Mouse (Mus musculus) embryonic facial prominence, embryonic 11.5 days (tissue): Measurements from ENCODE around the gene Rab3a. TPM values are rescaled to one million over a fixed set of nuclear protein-coding genes. Genes with fewer than 3 reads are reported as not detected.

Experiments used
- ATAC-seq: fragments of 200-750 bp; cut with Nextera tagmentation; replicated peaks from 2 replicates; pipeline ENCODE4 v1.8.0; 2017; ENCODE audit warnings: low read depth; ENCODE audit not compliant: insufficient number of reproducible peaks, low FRiP score, low TSS enrichment
- DNase-seq: peaks from one replicate; pipeline ENCODE4 v3.0.0-alpha.2; 2015; ENCODE audit warnings: low spot score
- H3K27ac ChIP-seq: fragments of 300-500 bp; sonication (generic); replicated peaks from 2 replicates; pipeline ENCODE4 v1.5.1; 2014; ENCODE audit warnings: mild to moderate bottlenecking, low read depth, low read length, control low read depth
- H3K27me3 ChIP-seq: fragments of 300-500 bp; sonication (generic); 2 replicates; pipeline ENCODE4 v1.6.1; 2014; ENCODE audit warnings: mild to moderate bottlenecking, low read length, moderate library complexity, mixed read lengths; ENCODE audit not compliant: control insufficient read depth, insufficient read depth
- H3K36me3 ChIP-seq: fragments of 300-500 bp; sonication (generic); replicated peaks from 2 replicates; pipeline ENCODE4 v1.6.1; 2014; ENCODE audit warnings: low read depth, mild to moderate bottlenecking, low read length, moderate library complexity, mixed read lengths; ENCODE audit not compliant: control insufficient read depth, insufficient read depth
- H3K4me1 ChIP-seq: fragments of 300-500 bp; sonication (generic); 2 replicates; pipeline ENCODE4 v1.6.1; 2014; ENCODE audit warnings: low read length, mixed read lengths; ENCODE audit not compliant: control insufficient read depth, insufficient read depth
- H3K4me2 ChIP-seq: fragments of 300-500 bp; sonication (generic); 2 replicates; pipeline ENCODE4 v1.6.1; 2014; ENCODE audit warnings: low read depth, mild to moderate bottlenecking, control low read depth, low read length, moderate library complexity
- H3K4me3 ChIP-seq: fragments of 300-500 bp; sonication (generic); 2 replicates; pipeline ENCODE4 v1.5.1; 2014; ENCODE audit warnings: low read depth, low read length, control low read depth
- H3K9ac ChIP-seq: fragments of 300-500 bp; sonication (generic); replicated peaks from 2 replicates; pipeline ENCODE4 v1.6.1; 2014; ENCODE audit warnings: mild to moderate bottlenecking, control low read depth, low read length
- H3K9me3 ChIP-seq: fragments of 300-500 bp; sonication (generic); replicated peaks from 2 replicates; pipeline ENCODE4 v1.6.1; 2016; ENCODE audit warnings: mild to moderate bottlenecking, low read length, inconsistent platforms, mixed read lengths; ENCODE audit not compliant: control insufficient read depth
- WGBS: fragments of 180-500 bp; shearing (Covaris S2); extraction: QIAGEN DNeasy Blood & Tissue Kit; methylation state at CpG from one replicate; pipeline ENCODE4 v1.1.7; 2014; 5-methylcytosine and 5-hydroxymethylcytosine counted together
- polyA plus RNA-seq: library from polyadenylated mRNA; unstranded; fragments of >200 nt; fragmentation: Nextera tagmentation; extraction: Ambion mirVana; gene quantifications from 2 replicates; pipeline ENCODE4 v1.2.1, GENCODE M21; 2014

The Rab3a gene
- polyA plus RNA-seq, 1 experiment from 2014 or later, result 24.8 TPM

- Histone ChIP-seq H3K4me1 (peaks cover 14% of the 10 kb centered on the region), H3K4me3 (no peak overlapping the region), H3K27me3 (no peaks in the 10 kb centered on the region), H3K9me3 (no peaks in the 10 kb centered on the region), H3K27ac (no peak overlapping the region), H3K36me3 (peaks cover 4% of the 10 kb centered on the region), H3K9ac (no peak overlapping the region; the same call in 1 of the 2 replicates), H3K4me2 (no peak overlapping the region)
- DNase-seq, result no peak
- WGBS, result 75% methylated on average over 10 of the region's 10 CpGs
- ATAC-seq, result no peak
These were observed 34.6 kb downstream of the Rab3a start for GRCm38 (mm10) chr8:70789046-70789445.

- peaks cover 14% of the 10 kb centered on the region for H3K4me1 ChIP-seq
- no peak overlapping the region for H3K27ac ChIP-seq
These were observed 36.4 kb downstream of the Rab3a start for GRCm38 (mm10) chr8:70790846-70791245.

GRCm38 (mm10) chr8:70791294-70791701, 36.8 kb downstream of the Rab3a start:
- no peaks in the 10 kb centered on the region for H3K27me3 ChIP-seq

More at GRCm38 (mm10) chr8:70790846-70791245, 36.4 kb downstream of the Rab3a start:
- H3K27me3 ChIP-seq, result no peaks in the 10 kb centered on the region
- H3K9me3 ChIP-seq, result no peaks in the 10 kb centered on the region
- 0 out of 2 replicates have a peak overlapping the region, but pooled peaks have one; percentile 9 for H3K4me3 ChIP-seq
- ATAC-seq (no peak), DNase-seq (no peak)
- peak overlapping the region; percentile 2; the same call in 1 of the 2 replicates for H3K9ac ChIP-seq
- 73% methylated on average over 8 of the region's 8 CpGs for WGBS
- peaks cover 4% of the 10 kb centered on the region; the same call in 1 of the 2 replicates for H3K36me3 ChIP-seq
- peak overlapping the region; percentile 16; the same call in 1 of the 2 replicates for H3K4me2 ChIP-seq

GRCm38 (mm10) chr8:70791975-70792691, 37.7 kb downstream of the Rab3a start:
- no peaks in the 10 kb centered on the region for H3K9me3 ChIP-seq
- ATAC-seq (peak; percentile 82), DNase-seq (peak; percentile 98)
- H3K4me2 ChIP-seq, result peak overlapping the region; percentile 91
- no peaks in the 10 kb centered on the region for H3K27me3 ChIP-seq
- H3K4me3 ChIP-seq, result peak overlapping the region; percentile 68
- H3K27ac ChIP-seq, result peak overlapping the region; percentile 80
- H3K9ac ChIP-seq, result peak overlapping the region; percentile 76
- no peaks in the 10 kb centered on the region for H3K36me3 ChIP-seq
- peaks cover 19% of the 10 kb centered on the region for H3K4me1 ChIP-seq
- WGBS, result 6% methylated on average over 58 of the region's 58 CpGs

More at GRCm38 (mm10) chr8:70791294-70791701, 36.8 kb downstream of the Rab3a start:
- no peak for ATAC-seq
- 78% methylated on average over 7 of the region's 7 CpGs for WGBS
- H3K4me3 ChIP-seq, result no peak overlapping the region
- no peak overlapping the region; the same call in 1 of the 2 replicates for H3K9ac ChIP-seq
- peaks cover 14% of the 10 kb centered on the region for H3K4me1 ChIP-seq
- no peak for DNase-seq
- H3K36me3 ChIP-seq, result 0 out of 2 replicates have a peak, but pooled peaks cover 2% of the 10 kb centered on the region
- H3K27ac ChIP-seq, result no peak overlapping the region
- peak overlapping the region; percentile 16 for H3K4me2 ChIP-seq
- H3K9me3 ChIP-seq, result no peaks in the 10 kb centered on the region

- Histone ChIP-seq H3K27me3 (no peaks in the 10 kb centered on the region), H3K36me3 (no peaks in the 10 kb centered on the region), H3K27ac (peak overlapping the region; percentile 80), H3K4me1 (peaks cover 19% of the 10 kb centered on the region), H3K4me3 (peak overlapping the region; percentile 68), H3K4me2 (peak overlapping the region; percentile 91), H3K9ac (peak overlapping the region; percentile 46), H3K9me3 (no peaks in the 10 kb centered on the region)
- peak; percentile 50 for ATAC-seq
- WGBS, result under 1% methylated on average over 20 of the region's 20 CpGs
- no peak for DNase-seq
These were observed 38.2 kb downstream of the Rab3a start for GRCm38 (mm10) chr8:70792700-70793099.

GRCm38 (mm10) chr8:70794215-70794614, 39.7 kb downstream of the Rab3a start:
- H3K27me3 ChIP-seq, result peaks cover 14% of the 10 kb centered on the region
- no peaks in the 10 kb centered on the region for H3K36me3 ChIP-seq
- DNase-seq (no peak), ATAC-seq (no peak)
- H3K9me3 ChIP-seq, result no peaks in the 10 kb centered on the region
- no peak overlapping the region for H3K9ac ChIP-seq
- no peak overlapping the region for H3K4me3 ChIP-seq
- H3K4me2 ChIP-seq, result no peak overlapping the region
- 86% methylated on average over 2 of the region's 2 CpGs for WGBS
- peaks cover 15% of the 10 kb centered on the region for H3K4me1 ChIP-seq
- no peak overlapping the region for H3K27ac ChIP-seq

- Histone ChIP-seq H3K27me3 (peaks cover 23% of the 10 kb centered on the region), H3K4me1 (peaks cover 15% of the 10 kb centered on the region), H3K36me3 (no peaks in the 10 kb centered on the region), H3K27ac (no peak overlapping the region), H3K9ac (no peak overlapping the region), H3K9me3 (no peaks in the 10 kb centered on the region), H3K4me3 (no peak overlapping the region), H3K4me2 (no peak overlapping the region)
- WGBS, result 84% methylated on average over 2 of the region's 2 CpGs
- no peak for DNase-seq
- ATAC-seq, result no peak
These were observed 40.9 kb downstream of the Rab3a start for GRCm38 (mm10) chr8:70795370-70795769.
